Mouse (Mus musculus): Measurements from ENCODE around the gene Ptprg.

DNA sequence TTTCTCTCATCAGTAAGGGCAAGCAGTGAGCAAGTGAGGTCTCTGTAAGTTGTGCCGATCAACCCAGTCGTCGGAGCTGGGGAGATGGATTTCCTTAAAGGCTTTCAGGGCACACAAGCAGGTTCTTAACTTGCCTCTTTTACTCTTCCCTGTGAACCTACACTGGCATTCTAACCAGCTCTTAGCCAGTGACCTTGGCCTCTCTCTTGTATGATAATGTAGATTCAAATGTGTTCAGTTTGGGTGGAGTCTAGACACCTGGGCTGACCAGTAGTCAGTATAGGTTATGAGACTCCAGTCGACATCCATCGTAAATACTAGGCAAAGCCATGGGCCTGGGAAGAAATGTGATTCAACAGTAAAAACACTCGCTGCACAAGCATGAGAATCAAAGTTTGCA, 560.7 kb downstream of the Ptprg start:
- no peak for TF ChIP-seq SIN3A (IDR thresholded peaks at IDR 0.05; ENCODE audit: low read length)
- TF ChIP-seq HCFC1 (IDR thresholded peaks at IDR 0.05; ENCODE audit: low read depth, low read length): no peak
- TF ChIP-seq EP300 (IDR thresholded peaks at IDR 0.05; ENCODE audit: low read depth in 1 of 2, low read length in 2 of 2): no peak
- TF ChIP-seq TCF12 (IDR thresholded peaks at IDR 0.05; ENCODE audit: low read depth, low read length): no peak
- no peak for TF ChIP-seq POLR2A (IDR thresholded peaks at IDR 0.05; ENCODE audit: control insufficient read depth in 1 of 2, insufficient read depth in 1 of 2, low read depth in 1 of 2, low read length in 2 of 2, poor library complexity in 1 of 2)
- TF ChIP-seq UBTF (IDR thresholded peaks at IDR 0.05; ENCODE audit: borderline replicate concordance, insufficient read depth, low read depth, low read length): no peak
- no peak for TF ChIP-seq CTCF (IDR thresholded peaks at IDR 0.05 in 2 of 3, conservative IDR thresholded peaks at IDR 0.05 in 1 of 3; ENCODE audit: control insufficient read depth in 1 of 3, insufficient read depth in 1 of 3, low read depth in 2 of 3, low read length in 3 of 3, poor library complexity in 1 of 3, severe bottlenecking in 1 of 3)
- no peak for TF ChIP-seq ZC3H11A (IDR thresholded peaks at IDR 0.05; ENCODE audit: low read depth, low read length)
